Mouse (Mus musculus) urinary bladder, adult 2 months (tissue): ENCODE results near the gene Snap91. TPM values are rescaled to one million over a fixed set of nuclear protein-coding genes. Genes with fewer than 3 reads are reported as not detected.
A peak's percentile ranks its signal among the peaks of the same experiment; 100 is the strongest.

Experiments used
- DNase-seq: peaks from one replicate; pipeline ENCODE4 v3.0.0; 2022; ENCODE audit warnings: low spot score
- polyA plus RNA-seq: library from polyadenylated mRNA; depleted of rRNA; stranded (reverse); fragments of >200 nt; gene quantifications from 2 replicates; pipeline ENCODE4 v1.2.3, GENCODE M21; 2012

Snap91 gene
- polyA plus RNA-seq, 1 experiment, result 2.7 TPM

- DNase-seq, result peak; percentile 23
These were observed 134.4 kb downstream of the Snap91 start for GRCm38 (mm10) chr9:86745926-86746581.

- DNase-seq, result no peak
These were observed 136.4 kb downstream of the Snap91 start for GRCm38 (mm10) chr9:86744041-86744440.

GRCm38 (mm10) chr9:86742959-86743911 lies 137.2 kb downstream of the Snap91 start, which contains the start of gene Prss35:
TSS of gene Prss35 (plus strand) at chr9:86743649.
- no peak for DNase-seq

- no peak for DNase-seq
These were observed 140.5 kb downstream of the Snap91 start for GRCm38 (mm10) chr9:86739971-86740370.

GRCm38 (mm10) chr9:86738801-86739200 lies 141.7 kb downstream of the Snap91 start:
- DNase-seq, result no peak

- no peak for DNase-seq
These were observed 142.4 kb downstream of the Snap91 start for GRCm38 (mm10) chr9:86738067-86738466.

GRCm38 (mm10) chr9:86736991-86737390 lies 143.5 kb downstream of the Snap91 start:
- no peak for DNase-seq

GRCm38 (mm10) chr9:86734795-86735194 lies 145.7 kb downstream of the Snap91 start:
- DNase-seq, result no peak

GRCm38 (mm10) chr9:86734357-86734756 lies 146.1 kb downstream of the Snap91 start:
- no peak for DNase-seq

GRCm38 (mm10) chr9:86729811-86730210 lies 150.6 kb downstream of the Snap91 start:
- DNase-seq, result no peak

GRCm38 (mm10) chr9:86729084-86729483 lies 151.4 kb downstream of the Snap91 start:
- no peak for DNase-seq

- no peak for DNase-seq
These were observed 152.1 kb downstream of the Snap91 start for GRCm38 (mm10) chr9:86728214-86728814.

- DNase-seq, result no peak
These were observed 154.1 kb downstream of the Snap91 start for GRCm38 (mm10) chr9:86726381-86726720.

GRCm38 (mm10) chr9:86725604-86726380 lies 154.7 kb downstream of the Snap91 start:
- no peak for DNase-seq

- no peak for DNase-seq
These were observed 155.4 kb downstream of the Snap91 start for GRCm38 (mm10) chr9:86725066-86725465.

- DNase-seq, result no peak
These were observed 159.7 kb downstream of the Snap91 start for GRCm38 (mm10) chr9:86720794-86721193.

GRCm38 (mm10) chr9:86720227-86720626 lies 160.2 kb downstream of the Snap91 start:
- DNase-seq, result no peak

GRCm38 (mm10) chr9:86717119-86717518 lies 163.3 kb downstream of the Snap91 start:
- DNase-seq, result no peak

GRCm38 (mm10) chr9:86716540-86716939 lies 163.9 kb downstream of the Snap91 start:
- DNase-seq, result no peak
